Mouse (Mus musculus) c-Kit-negative CD71-positive TER-119-positive erythroid progenitor cells, embryonic 14.5 days (primary cell): Measurements from ENCODE around the gene Rab4a.
"Not testable (repeated sequence)": the region's sequence is repeated elsewhere in the genome, so short reads cannot be mapped to it uniquely, and the experiment has no call there.

Experiments used
- DNase-seq: peaks from one replicate; pipeline ENCODE4 v3.0.0-alpha.2; 2013; ENCODE audit warnings: low read depth, low spot score

Rab4a gene

DNA sequence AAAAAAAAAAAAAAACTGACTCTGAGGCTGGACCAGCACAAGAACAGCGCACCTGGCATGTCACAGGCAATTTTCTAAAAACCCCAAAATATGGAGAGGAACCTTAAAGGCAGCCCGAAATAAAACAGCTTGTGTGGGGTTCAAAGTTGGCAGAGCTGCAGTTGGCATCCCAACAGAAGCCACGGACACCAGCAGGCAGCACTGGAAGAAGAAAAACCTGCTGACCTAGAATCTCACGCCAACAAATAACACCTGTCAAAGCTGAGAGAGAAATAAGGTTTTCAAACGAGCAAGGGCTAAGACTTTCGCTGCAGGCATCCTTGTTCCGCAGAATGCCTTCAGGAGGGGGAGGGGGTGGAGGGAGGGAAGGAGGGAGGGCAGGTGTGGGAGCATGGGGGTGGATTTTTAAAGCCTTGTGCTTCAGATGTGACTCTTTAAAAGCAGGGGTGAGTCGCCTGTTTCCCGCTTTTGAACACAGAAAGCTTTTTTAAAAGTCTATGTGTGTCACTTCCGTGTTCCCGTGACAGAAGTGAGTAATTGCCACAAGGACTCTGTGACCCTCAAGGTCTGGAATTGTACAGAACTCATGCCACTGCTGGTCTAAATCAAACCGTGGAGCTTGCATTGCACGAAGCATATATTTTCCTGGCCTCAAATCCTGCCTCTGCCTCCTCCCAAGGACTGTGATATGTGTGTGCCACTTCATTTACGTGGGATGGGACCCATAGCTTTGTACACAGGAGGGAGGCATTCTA lies 17.2 kb upstream of the Rab4a start:
- DNase-seq, result no peak

DNA sequence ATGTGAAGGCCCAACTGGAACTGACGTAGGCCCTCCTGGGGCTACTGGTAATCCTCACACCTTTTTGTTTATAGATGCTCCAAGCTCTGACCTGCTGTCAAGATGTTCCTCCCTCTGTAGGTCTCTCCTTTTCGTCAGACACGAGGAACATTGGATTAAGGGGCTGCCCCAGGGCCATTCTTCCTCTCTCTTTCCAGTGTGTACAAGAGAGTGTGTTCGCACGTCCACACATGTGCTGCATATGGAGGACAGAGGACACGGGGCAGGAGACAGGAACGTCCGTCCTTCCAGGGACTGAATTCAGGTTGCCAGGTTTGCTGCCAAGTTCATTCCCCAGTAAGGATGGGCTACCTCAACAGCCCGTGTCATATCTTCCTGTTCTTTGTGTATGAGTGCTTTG lies 16.3 kb upstream of the Rab4a start:
- no peak for DNase-seq

GRCm38 (mm10) chr8:123789970-123790369 lies 15.8 kb upstream of the Rab4a start:
- DNase-seq, result peak; percentile 59

DNA sequence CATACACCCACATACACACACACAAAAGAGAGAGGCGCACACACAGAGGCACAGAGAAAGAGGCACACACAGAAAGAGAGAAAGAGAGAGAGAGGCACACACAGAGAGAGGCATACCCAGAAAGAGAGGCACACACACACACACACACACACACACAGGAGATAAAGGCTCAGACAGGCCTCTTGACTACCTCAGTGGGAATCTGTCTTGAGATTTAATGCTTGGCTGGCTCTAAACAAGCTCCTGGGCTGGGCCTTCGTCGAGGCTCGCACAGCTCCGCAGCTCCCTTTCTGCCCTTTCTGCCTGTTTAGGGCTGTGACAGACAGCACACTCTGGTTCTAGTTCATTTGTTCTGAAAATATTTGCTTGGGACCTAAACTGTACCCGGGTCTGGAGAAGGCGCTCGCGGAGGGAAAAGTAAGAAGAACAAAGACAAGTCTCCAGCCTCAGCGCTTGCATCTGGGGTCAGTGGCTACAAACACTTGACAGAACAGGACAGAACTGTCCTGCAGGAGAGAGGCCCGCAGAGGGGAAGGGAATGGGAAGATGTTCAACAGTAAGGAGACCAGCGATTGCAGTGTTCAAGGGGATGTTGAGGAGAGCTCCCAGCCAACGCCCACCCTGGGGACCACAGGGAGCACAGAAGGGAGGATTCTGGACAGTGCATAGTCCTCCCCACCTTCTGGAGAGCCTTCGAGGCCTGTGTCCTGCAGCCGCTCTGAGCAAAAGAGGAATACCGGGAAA lies 14.5 kb upstream of the Rab4a start:
- DNase-seq, result no peak

GRCm38 (mm10) chr8:123791845-123792225 lies 13.9 kb upstream of the Rab4a start:
- no peak for DNase-seq

DNA sequence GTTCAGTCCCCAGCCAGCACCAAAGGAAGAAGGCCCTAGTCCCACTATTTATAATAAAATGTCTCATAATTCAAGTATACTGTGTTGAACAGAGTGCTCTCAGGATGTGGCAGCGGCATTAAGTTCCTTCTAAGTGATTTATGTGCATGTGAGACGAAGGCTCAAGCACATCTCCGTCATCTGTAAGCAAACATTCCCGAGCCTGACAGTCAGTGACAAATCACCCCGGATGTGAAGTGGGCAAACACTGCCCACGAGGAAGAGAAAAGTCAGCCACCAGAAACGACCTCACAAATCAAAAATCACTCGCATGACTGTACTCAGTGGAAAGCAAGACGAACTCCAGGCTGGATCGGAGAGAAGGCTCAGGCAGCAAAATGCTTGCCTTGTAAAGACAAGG lies 11.9 kb upstream of the Rab4a start:
- no peak for DNase-seq

GRCm38 (mm10) chr8:123794766-123795165 lies 11.0 kb upstream of the Rab4a start:
- no peak for DNase-seq

DNA sequence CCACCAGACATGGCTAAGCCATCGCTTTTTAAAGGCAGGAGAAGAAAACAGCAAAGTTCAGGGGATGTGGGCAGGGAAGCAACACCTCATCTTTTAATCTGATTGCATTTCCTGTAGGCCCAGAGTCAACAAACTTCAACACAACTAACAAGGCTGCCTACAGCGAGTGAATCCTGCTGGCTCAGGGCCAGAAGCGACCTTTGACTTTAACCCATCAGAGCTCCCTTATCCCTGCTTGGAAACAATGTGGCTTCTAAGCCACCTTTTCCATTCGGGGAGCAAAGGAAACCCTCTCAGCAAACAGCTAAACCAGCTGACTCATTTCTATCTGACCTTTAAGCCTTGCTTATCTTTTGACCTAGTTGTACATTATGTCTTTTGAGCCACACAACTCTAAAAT lies 9.0 kb upstream of the Rab4a start:
- DNase-seq, result no peak

- DNase-seq, result no peak
Observed at GRCm38 (mm10) chr8:123797928-123798327, 7.9 kb upstream of the Rab4a start.

- no peak for DNase-seq
Observed at GRCm38 (mm10) chr8:123799434-123799833, 6.4 kb upstream of the Rab4a start.

DNA sequence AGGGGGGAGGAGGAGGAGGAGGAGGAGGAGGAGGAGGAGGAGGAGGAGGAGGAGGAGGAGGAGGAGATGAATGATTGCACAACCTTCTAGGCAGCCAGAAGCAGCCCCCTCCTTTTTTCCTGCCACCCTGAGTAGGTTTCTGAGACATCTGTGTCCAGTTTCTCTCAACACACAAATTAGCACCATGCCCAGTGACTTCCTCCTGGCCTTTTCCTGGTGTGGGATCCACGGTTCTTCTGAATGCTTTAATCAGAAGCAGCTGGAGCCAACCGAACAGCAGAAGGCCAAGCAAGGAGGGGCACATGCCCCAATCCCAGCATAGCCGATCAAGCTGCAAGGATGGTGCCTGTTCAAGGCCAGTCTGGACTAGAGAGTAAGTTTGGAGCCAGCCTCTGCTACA lies 5.9 kb upstream of the Rab4a start:
- DNase-seq, result no peak

DNA sequence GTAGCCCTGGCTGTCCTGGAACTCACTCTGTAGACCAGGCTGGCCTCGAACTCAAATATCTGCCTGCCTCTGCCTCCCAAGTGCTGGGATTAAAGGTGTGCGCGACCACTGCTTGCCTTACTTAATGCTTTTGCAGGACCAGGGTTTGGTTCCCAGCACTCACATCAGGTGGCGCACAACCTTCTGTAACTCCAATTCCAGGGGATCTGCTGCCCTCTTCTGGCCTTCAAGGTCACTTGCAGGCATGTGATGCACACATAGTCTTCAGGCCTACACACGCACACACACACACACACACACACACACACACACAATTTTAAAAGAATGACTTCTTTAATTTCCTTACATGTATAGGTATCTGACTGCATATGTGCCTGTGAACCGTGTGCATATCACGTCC lies 4.9 kb upstream of the Rab4a start:
- no peak for DNase-seq

DNA sequence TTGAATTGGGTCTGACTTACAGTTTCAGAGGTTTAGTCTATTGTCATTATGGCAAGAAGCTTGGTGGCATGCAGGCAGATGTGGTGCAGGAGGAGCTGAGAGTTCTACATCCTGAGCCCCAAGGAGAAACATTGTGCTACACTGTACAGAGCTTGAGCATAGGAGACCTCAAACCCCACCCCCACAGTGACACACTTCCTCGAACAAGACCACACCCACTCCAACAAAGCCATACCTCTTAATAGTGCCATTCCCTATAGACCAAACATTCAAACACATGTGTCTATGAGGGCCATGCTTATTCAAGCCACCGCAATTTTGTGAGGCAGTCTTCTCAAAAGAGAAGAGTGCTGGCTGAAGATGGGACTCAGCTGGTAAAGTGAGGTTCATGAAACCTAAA lies 4.2 kb upstream of the Rab4a start:
- DNase-seq, result no peak

- DNase-seq, result no peak
Observed at GRCm38 (mm10) chr8:123803639-123804038, 2.1 kb upstream of the Rab4a start.

GRCm38 (mm10) chr8:123804586-123804985 lies 1.2 kb upstream of the Rab4a start:
- DNase-seq, result no peak

DNA sequence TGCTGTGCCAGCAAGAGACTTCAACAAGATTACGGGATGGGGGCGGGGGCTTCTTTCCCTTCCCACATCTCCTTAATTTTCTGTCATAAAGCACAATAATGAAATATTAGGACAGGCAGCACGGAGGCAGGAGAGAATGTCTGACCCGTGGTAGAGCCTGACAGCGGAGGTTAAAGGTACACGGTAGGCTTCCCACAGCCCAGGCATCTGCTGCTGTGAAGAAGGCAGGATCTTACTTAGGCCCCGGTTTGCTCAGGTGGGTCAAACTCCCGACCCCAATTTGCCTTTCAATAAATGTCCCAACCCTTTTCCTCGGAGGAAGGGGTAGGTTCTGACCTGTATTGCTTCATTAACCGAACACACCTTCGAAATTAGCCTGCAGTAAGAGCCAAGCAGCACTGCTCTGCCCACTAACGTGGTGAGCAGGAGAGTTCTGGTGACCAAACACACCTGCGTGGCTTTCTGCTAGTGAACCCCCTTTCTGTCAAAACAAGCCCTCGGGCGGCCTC lies 522 bp upstream of the Rab4a start:
- DNase-seq, result no peak

DNA sequence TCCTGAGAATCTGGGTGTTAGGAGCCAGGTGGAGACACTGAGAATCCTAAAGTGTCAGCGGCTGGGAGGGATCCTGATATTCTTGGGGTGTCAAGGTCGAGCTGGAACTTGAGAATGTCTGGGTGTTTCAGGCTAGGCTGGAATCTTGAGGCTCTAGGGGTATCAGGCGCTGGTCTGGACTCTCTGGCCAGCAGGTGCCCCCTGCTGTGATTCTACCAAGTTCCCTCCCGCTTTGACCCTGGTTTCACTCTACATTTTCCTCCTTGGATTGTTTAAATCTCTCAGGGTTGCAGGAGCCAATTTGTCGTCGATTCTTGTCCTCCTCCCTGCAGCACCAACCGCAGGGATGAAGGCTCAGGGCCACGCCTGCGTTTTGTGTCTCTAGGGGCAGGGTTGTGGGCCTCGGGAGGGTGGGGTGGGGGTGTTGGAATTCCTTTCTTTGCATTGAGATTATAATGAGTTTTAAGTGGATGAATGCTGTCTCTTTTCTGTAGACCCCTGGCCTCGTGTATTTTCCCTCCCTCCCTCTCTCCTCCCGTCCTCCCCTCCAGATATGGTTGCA lies 670 bp downstream of the Rab4a start:
- no peak for DNase-seq

DNA sequence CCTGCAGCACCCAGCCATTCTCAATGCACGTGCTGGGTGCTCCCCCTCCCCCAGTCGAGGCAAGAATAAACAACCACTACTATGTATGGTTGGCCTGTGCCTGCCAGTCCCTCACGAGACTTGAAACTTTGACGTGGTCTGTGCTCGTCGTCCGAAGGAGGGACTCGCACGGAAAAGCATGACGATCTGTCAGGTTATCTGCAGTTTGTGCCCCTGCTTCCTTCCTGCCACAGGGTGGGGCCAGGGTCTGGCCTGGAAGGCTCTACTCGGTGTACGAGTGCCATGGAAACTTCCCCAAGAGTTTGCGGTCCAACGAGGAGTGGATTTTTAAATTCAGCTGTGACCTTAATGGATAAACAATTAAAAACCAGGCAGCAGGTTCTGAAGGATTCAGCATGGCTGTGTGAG lies 1.2 kb downstream of the Rab4a start:
- DNase-seq, result no peak

GRCm38 (mm10) chr8:123807852-123808573 lies 2.2 kb downstream of the Rab4a start:
- DNase-seq, result no peak

- DNase-seq, result no peak
Observed at GRCm38 (mm10) chr8:123808671-123809070, 2.9 kb downstream of the Rab4a start.

- not testable (repeated sequence) for DNase-seq
Observed at GRCm38 (mm10) chr8:123809342-123809741, 3.6 kb downstream of the Rab4a start.

DNA sequence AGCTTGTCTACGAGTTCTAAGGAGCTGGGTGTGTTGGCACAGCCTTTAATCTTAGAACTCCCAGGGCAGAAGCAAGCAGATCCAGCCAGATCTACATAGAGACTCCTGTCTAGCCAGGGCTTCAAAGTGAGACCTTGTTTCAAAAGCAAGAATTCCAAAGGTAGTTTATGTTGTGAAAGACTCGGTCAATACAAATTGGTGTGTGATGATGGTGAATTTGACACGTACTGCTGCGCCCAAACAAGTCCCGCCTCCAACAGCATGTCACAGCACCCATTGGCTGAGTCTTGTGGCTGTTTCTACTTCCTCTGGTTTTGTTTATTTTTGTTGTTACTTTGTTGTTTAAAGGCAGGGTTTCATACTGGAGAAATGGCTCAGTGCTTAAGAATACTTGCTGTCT lies 6.4 kb downstream of the Rab4a start:
- no peak for DNase-seq
